Mouse (Mus musculus) layer of hippocampus, adult 2 months (tissue): ENCODE results near the gene Atxn1. TPM values are rescaled to one million over a fixed set of nuclear protein-coding genes. Genes with fewer than 3 reads are reported as not detected.

Experiments used
- DNase-seq, 2 experiments: peaks; one replicate each; pipeline ENCODE4 v3.0.0; 2022; ENCODE audit warnings: low spot score in 2 of 2
- H3K27ac ChIP-seq: fragments of 200-600 bp; 2 replicates; pipeline ENCODE4 v1.8.1; 2022
- H3K4me3 ChIP-seq: fragments of 200-600 bp; 2 replicates; pipeline ENCODE4 v1.8.1; 2022; ENCODE audit warnings: mild to moderate bottlenecking
- CTCF ChIP-seq: fragments of 200-600 bp; conservative IDR thresholded peaks from 2 replicates; pipeline ENCODE4 v1.8.1; 2022; ENCODE audit warnings: antibody characterized with exemption, mild to moderate bottlenecking, moderate library complexity
- total RNA-seq, 2 experiments: library from RNA; stranded (reverse); gene quantifications; 2 replicates each; pipeline ENCODE4 v1.2.3; 2021

Atxn1 gene
- total RNA-seq, 2 experiments from 2014 or later = 128 to 131 TPM

- H3K4me3 ChIP-seq = no peak overlapping the region
- no peak for DNase-seq
- no peak overlapping the region for H3K27ac ChIP-seq
- TF ChIP-seq CTCF = no peak
Observed at GRCm38 (mm10) chr13:45915921-45916320, 48.9 kb downstream of the Atxn1 start.

GRCm38 (mm10) chr13:45915026-45915425 is 49.8 kb downstream of the Atxn1 start:
- H3K4me3 ChIP-seq = no peak overlapping the region
- no peak for DNase-seq
- H3K27ac ChIP-seq = no peak overlapping the region
- no peak for TF ChIP-seq CTCF

GRCm38 (mm10) chr13:45914117-45914516 is 50.7 kb downstream of the Atxn1 start:
- TF ChIP-seq CTCF = no peak
- DNase-seq = no peak
- H3K27ac ChIP-seq = no peak overlapping the region
- no peak overlapping the region for H3K4me3 ChIP-seq

GRCm38 (mm10) chr13:45911848-45912247 is 53.0 kb downstream of the Atxn1 start:
- no peak for TF ChIP-seq CTCF
- no peak overlapping the region for H3K27ac ChIP-seq
- H3K4me3 ChIP-seq = no peak overlapping the region
- DNase-seq = peak in 1 of 2 experiments; percentile 31

- Histone ChIP-seq H3K4me3 (no peak overlapping the region), H3K27ac (no peak overlapping the region)
- no peak for DNase-seq
- no peak for TF ChIP-seq CTCF
Observed at GRCm38 (mm10) chr13:45911069-45911468, 53.7 kb downstream of the Atxn1 start.

- H3K27ac ChIP-seq = no peak overlapping the region
- no peak for DNase-seq
- no peak overlapping the region for H3K4me3 ChIP-seq
- no peak for TF ChIP-seq CTCF
Observed at GRCm38 (mm10) chr13:45910348-45910747, 54.5 kb downstream of the Atxn1 start.

GRCm38 (mm10) chr13:45907181-45907691 is 57.6 kb downstream of the Atxn1 start:
- TF ChIP-seq CTCF = no peak
- peak; percentile 38 to 55 for DNase-seq
- Histone ChIP-seq H3K27ac (peak overlapping the region; percentile 20; the same call in 1 of the 2 replicates), H3K4me3 (no peak overlapping the region)

- DNase-seq = no peak
- no peak overlapping the region for H3K27ac ChIP-seq
- no peak overlapping the region for H3K4me3 ChIP-seq
- TF ChIP-seq CTCF = no peak
Observed at GRCm38 (mm10) chr13:45906438-45907166, 58.2 kb downstream of the Atxn1 start.

- no peak overlapping the region for H3K4me3 ChIP-seq
- DNase-seq = no peak
- H3K27ac ChIP-seq = no peak overlapping the region
- TF ChIP-seq CTCF = no peak
Observed at GRCm38 (mm10) chr13:45904955-45905354, 59.9 kb downstream of the Atxn1 start.

- DNase-seq = no peak
- no peak overlapping the region for H3K27ac ChIP-seq
- TF ChIP-seq CTCF = no peak
- no peak overlapping the region for H3K4me3 ChIP-seq
Observed at GRCm38 (mm10) chr13:45904456-45904855, 60.4 kb downstream of the Atxn1 start.

GRCm38 (mm10) chr13:45903519-45904274 is 61.1 kb downstream of the Atxn1 start:
- DNase-seq = no peak
- peak overlapping the region; percentile 15; the same call in 1 of the 2 replicates for H3K27ac ChIP-seq
- TF ChIP-seq CTCF = no peak
- no peak overlapping the region for H3K4me3 ChIP-seq

- no peak for TF ChIP-seq CTCF
Observed at GRCm38 (mm10) chr13:45902457-45902856, 62.4 kb downstream of the Atxn1 start.

GRCm38 (mm10) chr13:45900776-45901175 is 64.0 kb downstream of the Atxn1 start:
- Histone ChIP-seq H3K4me3 (no peak overlapping the region), H3K27ac (no peak overlapping the region)
- DNase-seq = no peak
- no peak for TF ChIP-seq CTCF

More at GRCm38 (mm10) chr13:45902457-45902856, 62.4 kb downstream of the Atxn1 start:
- DNase-seq = no peak
- Histone ChIP-seq H3K4me3 (no peak overlapping the region), H3K27ac (no peak overlapping the region)
